Mouse (Mus musculus) ES-Bruce4 (cell line): ENCODE data around the gene Prr12. TPM values are rescaled to one million over a fixed set of nuclear protein-coding genes. Genes with fewer than 3 reads are reported as not detected.

Source experiments
- H3K27ac ChIP-seq: 2 replicates; pipeline ENCODE4 v1.5.1; 2012; ENCODE audit warnings: low read length, inconsistent platforms; ENCODE audit not compliant: insufficient read depth
- H3K27me3 ChIP-seq: 2 replicates; pipeline ENCODE4 v1.6.1; 2012; ENCODE audit warnings: mild to moderate bottlenecking, low read length, inconsistent platforms; ENCODE audit not compliant: control insufficient read depth, poor library complexity, insufficient read depth, severe bottlenecking
- H3K36me3 ChIP-seq: 2 replicates; pipeline ENCODE4 v1.6.1; 2012; ENCODE audit warnings: inconsistent platforms, mild to moderate bottlenecking, low read length, moderate library complexity; ENCODE audit not compliant: control insufficient read depth, poor library complexity, insufficient read depth, severe bottlenecking
- H3K4me1 ChIP-seq: one replicate; pipeline ENCODE4 v1.8.1; 2011; ENCODE audit warnings: low read length; ENCODE audit not compliant: control insufficient read depth, insufficient read depth
- H3K4me3 ChIP-seq: 2 replicates; pipeline ENCODE4 v1.5.1; 2011; ENCODE audit warnings: low read depth, mild to moderate bottlenecking, low read length
- H3K9ac ChIP-seq: 2 replicates; pipeline ENCODE4 v1.6.1; 2012; ENCODE audit warnings: low read depth, mild to moderate bottlenecking, inconsistent platforms; ENCODE audit not compliant: poor library complexity, severe bottlenecking
- H3K9me3 ChIP-seq: replicated peaks from 2 replicates; pipeline ENCODE4 v1.6.1; 2012; ENCODE audit warnings: mild to moderate bottlenecking, low read length, inconsistent platforms; ENCODE audit not compliant: control insufficient read depth, poor library complexity, insufficient read depth, severe bottlenecking
- CTCF ChIP-seq: IDR thresholded peaks from one replicate; pipeline ENCODE4 v1.8.1; 2011; ENCODE audit warnings: low read depth, low read length
- EP300 ChIP-seq: IDR thresholded peaks from 2 replicates; pipeline ENCODE4 v1.6.1; 2011; ENCODE audit warnings: low read depth, low read length; ENCODE audit not compliant: insufficient read depth
- POLR2A ChIP-seq: IDR thresholded peaks from one replicate; pipeline ENCODE4 v1.8.1; 2011; ENCODE audit warnings: low read length; ENCODE audit not compliant: insufficient read depth
- polyA plus RNA-seq: library from polyadenylated mRNA; stranded (reverse); fragments of >200 nt; gene quantifications from 2 replicates; pipeline ENCODE4 v1.2.4, GENCODE M21; 2011; ENCODE audit warnings: low read depth; ENCODE audit not compliant: missing spikeins, insufficient read depth, insufficient read length

The Prr12 gene
- polyA plus RNA-seq, 1 experiment: 35.0 TPM

DNA sequence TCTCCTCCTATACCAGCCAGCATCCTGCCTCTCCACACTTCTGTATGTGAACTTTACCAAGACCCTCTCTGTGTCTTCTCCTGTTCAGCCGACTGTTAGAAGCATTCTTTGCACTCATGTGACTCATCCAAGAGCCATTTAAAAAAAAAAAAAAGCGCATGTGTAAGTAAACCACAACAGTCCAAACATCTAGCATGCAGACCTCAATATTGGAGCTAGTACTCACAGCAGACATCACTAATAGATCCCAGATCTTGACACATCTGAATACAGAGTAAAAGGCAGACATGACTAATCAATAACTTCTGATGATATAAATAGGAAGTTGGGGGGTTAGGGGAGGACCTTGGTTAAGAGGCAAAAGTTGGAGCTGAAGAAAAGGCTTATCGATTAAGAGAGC, 17.1 kb downstream of the Prr12 start:
- no peak for TF ChIP-seq CTCF
- no peak for TF ChIP-seq POLR2A
- no peak for TF ChIP-seq EP300
- no peaks in the 10 kb centered on the region for H3K9me3 ChIP-seq
- no peak overlapping the region for H3K4me3 ChIP-seq
- no peaks in the 10 kb centered on the region for H3K27me3 ChIP-seq
- H3K36me3 ChIP-seq: peaks cover 64% of the 10 kb centered on the region
- H3K27ac ChIP-seq: no peak overlapping the region
- H3K9ac ChIP-seq: no peak overlapping the region
- H3K4me1 ChIP-seq: no peaks in the 10 kb centered on the region

DNA sequence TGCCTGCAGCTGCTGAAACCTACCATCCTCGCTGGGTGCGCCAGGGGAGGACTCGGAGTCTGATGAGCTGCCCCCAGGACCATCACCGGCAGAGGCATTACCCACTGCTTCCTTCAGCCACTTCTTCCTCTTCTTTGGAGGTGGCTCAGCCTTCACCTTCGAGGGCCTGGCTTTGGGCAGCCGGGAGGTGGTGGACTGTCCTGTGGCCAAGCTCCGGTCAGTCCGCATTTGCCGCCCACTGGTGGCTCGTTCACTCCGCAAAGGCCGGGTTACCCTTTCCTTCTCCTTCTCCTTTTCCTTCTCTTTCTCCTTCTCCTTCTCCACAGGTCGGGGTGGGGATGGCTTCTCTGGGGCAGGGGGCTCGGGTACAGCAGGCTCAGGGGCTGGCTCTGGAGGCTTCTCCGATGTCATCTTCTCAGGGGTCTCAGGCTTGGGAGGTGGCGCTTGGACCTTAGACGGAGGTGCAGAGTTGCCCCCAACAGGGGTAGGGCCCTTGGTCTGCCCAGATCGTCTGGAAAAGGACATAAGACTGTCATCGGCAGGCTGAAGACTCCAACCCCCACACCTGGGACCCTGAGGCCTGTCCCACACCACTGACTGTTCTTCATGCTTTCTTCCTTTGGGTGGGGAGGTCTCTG, 18.8 kb downstream of the Prr12 start:
- no peak overlapping the region for H3K4me3 ChIP-seq
- no peaks in the 10 kb centered on the region for H3K9me3 ChIP-seq
- no peak for TF ChIP-seq POLR2A
- no peak for TF ChIP-seq CTCF
- no peak overlapping the region for H3K27ac ChIP-seq
- peaks cover 62% of the 10 kb centered on the region for H3K36me3 ChIP-seq
- H3K4me1 ChIP-seq: no peaks in the 10 kb centered on the region
- H3K9ac ChIP-seq: no peak overlapping the region
- H3K27me3 ChIP-seq: no peaks in the 10 kb centered on the region

DNA sequence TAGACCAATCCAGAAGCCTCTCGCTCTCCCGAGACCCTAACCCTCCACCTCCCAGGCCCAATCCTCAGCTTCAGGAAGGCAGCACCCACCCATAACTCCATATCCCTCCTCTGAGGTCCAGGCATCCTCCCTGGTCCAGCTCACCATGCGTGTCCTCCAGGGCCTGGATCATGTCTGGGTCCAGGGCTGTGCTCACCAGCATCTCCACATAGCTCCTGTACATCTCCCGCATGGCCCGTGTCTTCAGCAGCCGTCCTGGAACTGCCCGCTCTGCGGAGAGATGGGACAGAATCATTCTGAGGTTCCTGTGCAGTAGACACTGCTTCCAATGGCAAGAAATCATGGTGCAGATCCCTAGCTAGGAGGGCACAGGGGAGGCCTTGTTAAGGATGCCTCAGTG, 21.8 kb downstream of the Prr12 start:
- TF ChIP-seq EP300 (no peak), CTCF (no peak), POLR2A (no peak)
- Histone ChIP-seq H3K4me3 (no peak overlapping the region), H3K27me3 (no peaks in the 10 kb centered on the region), H3K36me3 (peaks cover 53% of the 10 kb centered on the region), H3K4me1 (no peaks in the 10 kb centered on the region), H3K27ac (no peak overlapping the region), H3K9me3 (no peaks in the 10 kb centered on the region), H3K9ac (no peak overlapping the region)

DNA sequence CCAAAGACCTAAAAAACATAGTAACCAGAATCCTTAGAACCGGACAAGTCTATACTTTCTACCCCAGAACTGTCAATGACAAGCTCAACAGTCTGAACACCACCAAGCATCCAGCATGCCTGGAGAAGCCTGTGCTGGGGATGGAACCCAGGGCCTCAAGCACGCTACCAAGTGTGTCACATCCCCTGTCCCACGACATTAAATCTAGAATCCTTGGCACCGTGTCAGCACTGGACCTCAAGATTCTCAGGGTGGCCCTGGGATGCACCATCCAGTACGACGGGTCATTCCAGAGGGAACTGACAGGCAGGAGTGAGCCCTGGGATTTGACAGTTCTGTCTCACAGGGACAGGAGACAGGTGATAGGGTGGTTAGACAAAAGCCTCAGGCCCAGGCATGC, 22.7 kb downstream of the Prr12 start:
- H3K27ac ChIP-seq: no peak overlapping the region
- H3K9ac ChIP-seq: no peak overlapping the region
- no peaks in the 10 kb centered on the region for H3K27me3 ChIP-seq
- no peak overlapping the region for H3K4me3 ChIP-seq
- peaks cover 45% of the 10 kb centered on the region for H3K36me3 ChIP-seq
- TF ChIP-seq POLR2A (no peak), CTCF (no peak), EP300 (no peak)
- no peaks in the 10 kb centered on the region for H3K9me3 ChIP-seq
- H3K4me1 ChIP-seq: no peaks in the 10 kb centered on the region

DNA sequence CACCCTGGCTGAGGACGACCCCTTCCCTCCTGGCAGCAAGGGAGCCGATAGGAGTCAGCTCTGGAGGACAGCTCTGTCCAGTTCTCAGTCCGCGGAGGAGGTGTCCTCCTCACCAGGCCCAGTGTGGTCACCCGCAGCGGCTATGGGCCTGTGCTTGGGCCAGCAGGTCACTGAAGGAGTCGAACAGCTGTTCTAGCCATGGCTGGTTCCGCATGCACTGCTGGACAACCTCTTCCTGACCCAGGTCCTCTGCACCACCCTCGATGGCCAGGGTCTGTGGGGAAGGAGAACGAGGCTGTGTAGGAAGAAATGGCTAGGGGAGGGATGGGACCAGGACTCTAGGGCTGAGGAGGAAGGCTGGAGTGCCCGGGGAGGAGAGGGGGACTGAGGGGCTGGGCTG, 24.3 kb downstream of the Prr12 start:
- Histone ChIP-seq H3K4me1 (no peaks in the 10 kb centered on the region), H3K27ac (no peak overlapping the region), H3K9me3 (no peaks in the 10 kb centered on the region), H3K4me3 (no peak overlapping the region), H3K36me3 (peaks cover 34% of the 10 kb centered on the region), H3K27me3 (no peaks in the 10 kb centered on the region), H3K9ac (no peak overlapping the region)
- TF ChIP-seq POLR2A (no peak), CTCF (no peak), EP300 (no peak)

DNA sequence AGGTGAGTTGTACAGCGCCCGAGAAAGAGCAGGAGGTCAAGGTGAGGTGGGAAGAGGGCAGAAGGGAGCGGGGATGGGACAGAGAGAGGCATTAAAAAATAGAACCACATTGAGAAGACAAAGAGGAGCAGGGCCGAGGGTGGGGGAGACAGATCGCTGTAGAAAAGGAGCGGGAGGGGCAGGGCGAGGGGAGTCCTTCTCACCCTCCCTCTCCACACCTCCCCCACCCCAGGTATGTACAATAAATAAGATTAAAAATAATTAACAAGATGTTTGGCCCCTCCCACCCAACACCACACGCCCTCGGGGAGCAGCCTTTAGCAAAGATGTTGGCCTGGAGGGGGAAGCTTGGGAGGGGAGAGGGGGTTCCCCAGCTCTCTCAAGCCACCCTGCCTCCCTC, 24.9 kb downstream of the Prr12 start:
- H3K27ac ChIP-seq: no peak overlapping the region
- TF ChIP-seq POLR2A (no peak), CTCF (no peak), EP300 (no peak)
- H3K9ac ChIP-seq: no peak overlapping the region
- H3K4me1 ChIP-seq: no peaks in the 10 kb centered on the region
- H3K36me3 ChIP-seq: peaks cover 31% of the 10 kb centered on the region
- H3K4me3 ChIP-seq: no peak overlapping the region
- H3K9me3 ChIP-seq: no peaks in the 10 kb centered on the region
- H3K27me3 ChIP-seq: no peaks in the 10 kb centered on the region
